Mouse (Mus musculus): ENCODE results near the gene Csf2ra.

DNA sequence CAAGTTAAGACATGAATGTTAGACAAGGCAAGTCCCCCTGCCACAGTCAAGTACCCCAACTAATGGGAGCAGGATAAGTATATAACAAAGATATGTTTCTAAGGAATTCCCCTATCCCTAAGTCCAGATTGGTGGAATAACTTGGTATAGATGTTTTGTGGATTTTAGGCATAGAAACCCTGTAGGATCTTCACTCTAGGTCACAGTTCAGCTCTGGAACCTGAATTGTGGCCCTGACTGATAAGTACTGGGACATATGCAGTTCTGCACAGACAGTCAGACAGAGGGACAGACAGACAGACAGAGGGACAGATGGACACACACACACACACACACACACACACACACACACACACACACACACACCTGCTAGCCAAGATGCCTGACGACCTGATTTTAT lies 36.0 kb upstream of the Csf2ra start:
- TF ChIP-seq POLR2A (IDR thresholded peaks at IDR 0.05; ENCODE audit: borderline replicate concordance, extremely low read depth, low read depth, low read length) = no peak
- no peak for TF ChIP-seq CTCF (IDR thresholded peaks at IDR 0.05; ENCODE audit: insufficient read depth, low read length)

Data from lung, adult 2 months (tissue).